Mouse (Mus musculus) layer of hippocampus, postnatal 14 days (tissue): ENCODE data around the gene Eml3. TPM values are rescaled to one million over a fixed set of nuclear protein-coding genes. Genes with fewer than 3 reads are reported as not detected.

Experiments used
- DNase-seq, 2 experiments: peaks; one replicate each; pipeline ENCODE4 v3.0.0; 2021 to 2022; ENCODE audit warnings: low spot score in 2 of 2, mixed read lengths in 1 of 2
- total RNA-seq, 2 experiments: library from RNA; stranded (reverse); gene quantifications; 2 replicates each; pipeline ENCODE4 v1.2.3; 2021

The Eml3 gene
- total RNA-seq, 2 experiments from 2014 or later: 11.3 to 11.7 TPM

DNA sequence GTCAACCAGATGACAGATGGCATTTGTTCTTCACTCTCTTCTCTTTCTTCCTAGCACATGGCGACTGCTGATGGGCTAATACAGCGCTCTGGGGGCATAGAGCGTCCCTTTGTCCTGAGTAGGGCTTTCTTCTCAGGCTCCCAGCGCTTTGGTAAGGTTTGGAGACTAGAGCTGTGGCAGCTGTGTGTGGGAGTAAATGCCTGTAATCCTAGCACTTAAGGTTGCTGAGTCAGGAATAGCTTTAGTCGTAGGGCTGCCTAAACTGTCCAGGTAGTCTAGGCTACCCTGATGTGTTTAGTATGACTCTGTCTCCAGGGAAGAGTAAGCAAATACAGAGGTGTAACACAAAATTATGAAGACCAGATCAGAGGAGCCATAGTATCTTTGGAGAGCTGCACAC, 17.5 kb upstream of the Eml3 start:
- DNase-seq: no peak

- no peak for DNase-seq
Measured at GRCm38 (mm10) chr19:8914212-8914611, 15.1 kb upstream of the Eml3 start.

GRCm38 (mm10) chr19:8919000-8919399, 10.4 kb upstream of the Eml3 start:
- no peak for DNase-seq

DNA sequence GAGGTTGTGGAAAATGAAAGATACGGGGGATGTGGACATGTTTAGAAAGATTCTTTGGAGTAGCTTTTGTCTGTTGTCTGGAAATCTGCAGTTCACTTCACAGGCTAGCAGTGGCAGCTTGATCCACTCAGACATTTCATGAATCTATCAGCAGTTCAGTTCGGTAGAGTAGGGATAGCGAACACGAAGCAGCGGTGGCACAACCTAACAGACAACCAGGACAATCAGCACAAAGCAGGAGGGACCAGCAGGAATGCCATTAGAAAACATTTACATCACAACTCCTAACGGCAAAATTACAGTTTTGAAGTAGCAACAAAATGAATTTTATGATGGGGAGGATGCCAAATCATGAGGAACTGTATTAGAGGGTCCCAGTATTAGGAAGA, 9.7 kb upstream of the Eml3 start:
- DNase-seq: no peak

GRCm38 (mm10) chr19:8920073-8920736, 9.1 kb upstream of the Eml3 start, which contains the start of gene B3gat3:
B3gat3 (plus strand) TSS chr19:8920374.
- peak; percentile 95 for DNase-seq

- DNase-seq: no peak
Measured at GRCm38 (mm10) chr19:8920836-8921291, 8.5 kb upstream of the Eml3 start.

GRCm38 (mm10) chr19:8921741-8922140, 7.6 kb upstream of the Eml3 start:
- no peak for DNase-seq

DNA sequence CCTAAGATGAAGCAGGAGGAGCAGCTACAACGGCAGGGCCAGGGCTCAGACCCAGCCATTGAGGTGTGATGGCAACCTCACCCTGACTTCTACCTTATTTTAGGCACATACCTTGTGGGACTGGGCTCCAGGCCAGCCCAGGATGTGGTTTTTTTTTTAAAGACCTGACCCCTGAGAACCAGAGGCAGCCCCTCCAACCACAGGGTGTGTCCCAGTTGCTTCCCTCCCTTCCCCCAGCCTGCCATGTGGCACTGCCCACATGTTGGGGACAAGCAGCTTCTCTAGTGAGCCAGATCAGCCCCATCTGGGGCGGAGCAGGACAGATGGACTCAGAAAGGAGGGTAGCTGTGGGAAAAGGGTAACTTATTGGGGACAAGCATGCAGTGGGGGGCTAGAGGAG, 2.6 kb upstream of the Eml3 start:
- DNase-seq: no peak

- DNase-seq: no peak
Measured at GRCm38 (mm10) chr19:8927891-8928525, 1.3 kb upstream of the Eml3 start.

- no peak for DNase-seq
Measured at GRCm38 (mm10) chr19:8928689-8929223, 596 bp upstream of the Eml3 start.

- DNase-seq: no peak
Measured at GRCm38 (mm10) chr19:8930117-8930516, 765 bp downstream of the Eml3 start.

- DNase-seq: no peak
Measured at GRCm38 (mm10) chr19:8930771-8931170, 1.4 kb downstream of the Eml3 start.

GRCm38 (mm10) chr19:8936736-8937135, 7.4 kb downstream of the Eml3 start:
- no peak for DNase-seq

DNA sequence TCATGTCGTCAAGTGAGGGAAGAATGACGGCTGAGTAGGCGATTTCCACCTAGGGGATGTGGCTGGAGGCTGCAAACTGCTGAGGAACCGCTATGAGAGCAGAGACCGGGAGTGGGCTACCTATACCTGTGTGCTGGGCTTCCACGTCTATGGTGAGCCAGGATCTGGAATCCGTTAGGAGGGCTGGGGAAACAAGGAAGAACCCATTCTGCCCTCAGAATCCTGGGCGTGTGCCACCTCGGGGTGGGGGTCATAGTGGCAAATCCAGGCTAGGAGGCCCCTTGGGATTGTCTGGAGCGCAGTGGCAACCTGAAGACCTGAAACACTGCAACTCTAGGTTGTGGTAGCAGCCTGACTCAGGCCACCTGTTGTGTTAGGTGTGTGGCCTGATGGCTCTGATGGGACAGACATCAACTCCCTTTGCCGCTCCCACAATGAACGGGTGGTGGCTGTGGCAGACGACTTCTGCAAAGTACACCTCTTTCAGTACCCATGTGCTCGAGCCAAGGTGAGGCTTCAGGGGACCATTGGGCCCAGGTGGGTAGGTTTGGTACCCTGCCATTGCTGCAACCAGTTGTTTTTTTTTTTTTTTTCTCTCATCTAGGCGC, 11.3 kb downstream of the Eml3 start:
- DNase-seq: no peak

- no peak for DNase-seq
Measured at GRCm38 (mm10) chr19:8941136-8941514, 11.8 kb downstream of the Eml3 start.

- peak; percentile 96 for DNase-seq
Measured at GRCm38 (mm10) chr19:8941515-8942217, 12.3 kb downstream of the Eml3 start, which contains the start of gene Mta2. Mta2 (plus strand) TSS chr19:8941875.

DNA sequence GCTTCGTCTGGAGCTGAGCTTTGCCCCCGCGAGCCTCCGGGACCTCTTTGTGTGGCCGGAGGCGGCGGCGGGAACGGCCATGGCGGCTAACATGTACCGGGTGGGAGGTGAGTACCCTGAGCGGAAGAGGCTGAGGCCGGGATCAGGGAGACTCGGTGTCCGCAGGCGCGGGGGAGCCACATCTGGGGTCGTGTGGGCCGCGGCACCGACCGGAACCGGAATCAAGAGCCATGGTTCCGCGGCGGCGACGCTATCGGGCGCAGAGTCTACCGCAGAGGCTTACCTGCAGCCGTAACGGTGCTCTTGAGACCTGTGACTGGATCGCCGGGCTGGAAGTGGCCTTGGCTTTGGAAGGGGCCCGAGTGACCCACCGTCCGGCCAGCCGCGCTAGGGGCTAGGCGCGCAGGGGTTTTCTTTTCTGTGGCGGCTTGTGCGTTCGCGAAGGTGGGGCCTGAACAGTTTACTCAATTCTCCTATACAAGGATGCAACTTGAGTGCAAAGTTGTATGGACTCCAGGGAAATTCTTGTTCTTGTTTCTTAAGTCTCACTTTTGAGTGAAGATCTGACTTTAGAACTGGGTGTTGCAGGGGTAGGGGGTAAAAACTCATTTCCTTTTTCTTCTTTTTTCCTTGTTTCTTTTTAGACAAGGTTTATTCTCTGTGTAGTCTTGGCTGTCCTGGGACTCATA, 13.1 kb downstream of the Eml3 start:
- peak in 1 of 2 experiments; percentile 54 for DNase-seq

GRCm38 (mm10) chr19:8943047-8943446, 13.7 kb downstream of the Eml3 start:
- DNase-seq: no peak

DNA sequence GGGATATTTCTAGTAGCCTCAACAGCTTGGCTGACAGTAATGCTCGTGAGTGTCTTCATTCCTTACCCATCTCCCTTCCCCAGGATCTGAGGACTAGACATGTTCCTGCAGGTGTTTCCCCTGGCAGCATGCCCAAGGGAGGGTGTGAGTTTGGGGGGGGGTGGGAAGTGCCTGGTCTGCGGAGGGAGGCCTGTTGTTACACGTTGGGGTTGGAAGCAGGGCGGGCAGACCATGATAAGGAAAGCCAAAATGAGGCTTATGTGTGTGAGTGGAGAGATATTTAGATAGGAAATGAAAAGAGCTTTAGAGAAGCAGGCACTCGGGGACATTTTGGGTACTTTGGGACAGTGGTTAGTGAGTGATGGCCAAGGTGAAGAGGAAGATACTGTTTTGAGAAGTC, 14.7 kb downstream of the Eml3 start:
- no peak for DNase-seq

DNA sequence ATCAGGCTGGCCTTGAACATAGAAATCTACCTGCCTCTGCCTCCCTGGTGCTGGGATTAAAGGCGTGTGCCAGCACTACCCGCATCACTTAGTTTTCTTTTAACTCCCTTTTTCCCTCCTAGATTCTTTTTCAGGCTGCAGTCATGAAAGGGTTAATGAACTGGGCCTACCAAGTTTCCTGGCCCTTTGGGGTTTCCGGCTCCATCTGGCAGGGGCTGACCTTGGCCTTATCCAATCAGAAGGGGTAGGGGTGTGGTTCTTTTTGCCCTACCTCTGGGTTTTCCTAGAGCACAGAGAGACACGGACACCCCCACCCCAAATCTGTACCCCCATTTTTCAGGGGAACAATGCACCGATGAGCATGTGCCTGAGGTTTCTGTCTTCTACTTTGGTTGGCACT, 15.4 kb downstream of the Eml3 start:
- peak; percentile 37 to 51 for DNase-seq

- no peak for DNase-seq
Measured at GRCm38 (mm10) chr19:8945251-8945650, 15.9 kb downstream of the Eml3 start.
